Mouse (Mus musculus): Measurements from ENCODE around the gene D630045J12Rik. TPM values are rescaled to one million over a fixed set of nuclear protein-coding genes. Genes with fewer than 3 reads are reported as not detected.
A peak's percentile ranks its signal among the peaks of the same experiment; 100 is the strongest.

The D630045J12Rik gene
- polyA plus RNA-seq, 1 experiment from 2014 or later = 10.4 TPM

GRCm38 (mm10) chr6:38157925-38158324 is 95.9 kb downstream of the D630045J12Rik start:
- Histone ChIP-seq H3K4me1 (ENCODE audit: control insufficient read depth, insufficient read depth, low read depth, low read length) (peaks cover 6% of the 10 kb centered on the region), H3K4me2 (ENCODE audit: low read length) (no peak overlapping the region), H3K9ac (ENCODE audit: low read depth, low read length) (no peak overlapping the region), H3K27me3 (replicated peaks; ENCODE audit: control insufficient read depth, insufficient read depth, low read length) (no peaks in the 10 kb centered on the region), H3K27ac (ENCODE audit: low read depth, low read length) (no peak overlapping the region), H3K9me3 (ENCODE audit: control insufficient read depth, low read length) (no peaks in the 10 kb centered on the region), H3K4me3 (ENCODE audit: low read length) (no peak overlapping the region), H3K36me3 (ENCODE audit: control insufficient read depth, insufficient read depth, low read length) (peaks cover 8% of the 10 kb centered on the region; the same call in 1 of the 2 replicates)
- WGBS = 42% methylated on average over 16 of the region's 16 CpGs
- ATAC-seq = no peak

- H3K4me2 ChIP-seq (ENCODE audit: low read length) = no peak overlapping the region
- H3K4me1 ChIP-seq (ENCODE audit: control insufficient read depth, insufficient read depth, low read depth, low read length) = peaks cover 4% of the 10 kb centered on the region
- no peak for ATAC-seq
- H3K4me3 ChIP-seq (ENCODE audit: low read length) = no peak overlapping the region
- no peaks in the 10 kb centered on the region for H3K9me3 ChIP-seq (ENCODE audit: control insufficient read depth, low read length)
- H3K27me3 ChIP-seq (replicated peaks; ENCODE audit: control insufficient read depth, insufficient read depth, low read length) = no peaks in the 10 kb centered on the region
- WGBS = 91% methylated on average over 5 of the region's 5 CpGs
- no peak overlapping the region for H3K27ac ChIP-seq (ENCODE audit: low read depth, low read length)
- H3K36me3 ChIP-seq (ENCODE audit: control insufficient read depth, insufficient read depth, low read length) = peaks cover 8% of the 10 kb centered on the region; the same call in 1 of the 2 replicates
- no peak overlapping the region for H3K9ac ChIP-seq (ENCODE audit: low read depth, low read length)
Observed at GRCm38 (mm10) chr6:38156204-38156603, 97.6 kb downstream of the D630045J12Rik start.

GRCm38 (mm10) chr6:38152305-38152704 is 101.5 kb downstream of the D630045J12Rik start:
- ATAC-seq = no peak
- no peaks in the 10 kb centered on the region for H3K9me3 ChIP-seq (ENCODE audit: control insufficient read depth, low read length)
- no peak overlapping the region for H3K4me2 ChIP-seq (ENCODE audit: low read length)
- H3K27me3 ChIP-seq (replicated peaks; ENCODE audit: control insufficient read depth, insufficient read depth, low read length) = no peaks in the 10 kb centered on the region
- H3K27ac ChIP-seq (ENCODE audit: low read depth, low read length) = no peak overlapping the region
- no peaks in the 10 kb centered on the region for H3K4me1 ChIP-seq (ENCODE audit: control insufficient read depth, insufficient read depth, low read depth, low read length)
- 91% methylated on average over 11 of the region's 11 CpGs for WGBS
- H3K36me3 ChIP-seq (ENCODE audit: control insufficient read depth, insufficient read depth, low read length) = peaks cover 21% of the 10 kb centered on the region; the same call in 1 of the 2 replicates
- H3K4me3 ChIP-seq (ENCODE audit: low read length) = no peak overlapping the region
- H3K9ac ChIP-seq (ENCODE audit: low read depth, low read length) = no peak overlapping the region

- H3K9me3 ChIP-seq (ENCODE audit: control insufficient read depth, low read length) = no peaks in the 10 kb centered on the region
- H3K4me1 ChIP-seq (ENCODE audit: control insufficient read depth, insufficient read depth, low read depth, low read length) = no peaks in the 10 kb centered on the region
- 85% methylated on average over 19 of the region's 19 CpGs for WGBS
- H3K27me3 ChIP-seq (replicated peaks; ENCODE audit: control insufficient read depth, insufficient read depth, low read length) = no peaks in the 10 kb centered on the region
- H3K4me2 ChIP-seq (ENCODE audit: low read length) = no peak overlapping the region
- H3K9ac ChIP-seq (ENCODE audit: low read depth, low read length) = no peak overlapping the region
- peaks cover 24% of the 10 kb centered on the region for H3K36me3 ChIP-seq (ENCODE audit: control insufficient read depth, insufficient read depth, low read length)
- no peak overlapping the region for H3K27ac ChIP-seq (ENCODE audit: low read depth, low read length)
- ATAC-seq = no peak
- no peak overlapping the region for H3K4me3 ChIP-seq (ENCODE audit: low read length)
Observed at GRCm38 (mm10) chr6:38149483-38149882, 104.3 kb downstream of the D630045J12Rik start.

GRCm38 (mm10) chr6:38148626-38149025 is 105.2 kb downstream of the D630045J12Rik start:
- 0 out of 2 replicates have a peak, but pooled peaks have one; percentile 21 for ATAC-seq
- Histone ChIP-seq H3K4me3 (ENCODE audit: low read length) (no peak overlapping the region), H3K9ac (ENCODE audit: low read depth, low read length) (no peak overlapping the region), H3K27ac (ENCODE audit: low read depth, low read length) (no peak overlapping the region), H3K36me3 (ENCODE audit: control insufficient read depth, insufficient read depth, low read length) (peaks cover 24% of the 10 kb centered on the region), H3K9me3 (ENCODE audit: control insufficient read depth, low read length) (no peaks in the 10 kb centered on the region), H3K4me2 (ENCODE audit: low read length) (no peak overlapping the region), H3K4me1 (ENCODE audit: control insufficient read depth, insufficient read depth, low read depth, low read length) (no peaks in the 10 kb centered on the region), H3K27me3 (replicated peaks; ENCODE audit: control insufficient read depth, insufficient read depth, low read length) (no peaks in the 10 kb centered on the region)
- WGBS = 85% methylated on average over 10 of the region's 10 CpGs

GRCm38 (mm10) chr6:38147301-38147700 is 106.5 kb downstream of the D630045J12Rik start:
- H3K4me2 ChIP-seq (ENCODE audit: low read length) = no peak overlapping the region
- no peak overlapping the region for H3K27ac ChIP-seq (ENCODE audit: low read depth, low read length)
- H3K36me3 ChIP-seq (ENCODE audit: control insufficient read depth, insufficient read depth, low read length) = peaks cover 28% of the 10 kb centered on the region
- H3K9me3 ChIP-seq (ENCODE audit: control insufficient read depth, low read length) = no peaks in the 10 kb centered on the region
- no peaks in the 10 kb centered on the region for H3K4me1 ChIP-seq (ENCODE audit: control insufficient read depth, insufficient read depth, low read depth, low read length)
- 75% methylated on average over 5 of the region's 5 CpGs for WGBS
- no peak overlapping the region for H3K9ac ChIP-seq (ENCODE audit: low read depth, low read length)
- no peak for ATAC-seq
- H3K4me3 ChIP-seq (ENCODE audit: low read length) = no peak overlapping the region
- H3K27me3 ChIP-seq (replicated peaks; ENCODE audit: control insufficient read depth, insufficient read depth, low read length) = no peaks in the 10 kb centered on the region

GRCm38 (mm10) chr6:38145463-38146065 is 108.2 kb downstream of the D630045J12Rik start:
- no peak overlapping the region for H3K27ac ChIP-seq (ENCODE audit: low read depth, low read length)
- ATAC-seq = no peak
- no peak overlapping the region for H3K4me3 ChIP-seq (ENCODE audit: low read length)
- no peaks in the 10 kb centered on the region for H3K27me3 ChIP-seq (replicated peaks; ENCODE audit: control insufficient read depth, insufficient read depth, low read length)
- H3K9ac ChIP-seq (ENCODE audit: low read depth, low read length) = no peak overlapping the region
- WGBS = 68% methylated on average over 8 of the region's 8 CpGs
- peaks cover 30% of the 10 kb centered on the region for H3K36me3 ChIP-seq (ENCODE audit: control insufficient read depth, insufficient read depth, low read length)
- no peaks in the 10 kb centered on the region for H3K9me3 ChIP-seq (ENCODE audit: control insufficient read depth, low read length)
- no peak overlapping the region for H3K4me2 ChIP-seq (ENCODE audit: low read length)
- no peaks in the 10 kb centered on the region for H3K4me1 ChIP-seq (ENCODE audit: control insufficient read depth, insufficient read depth, low read depth, low read length)

GRCm38 (mm10) chr6:38144161-38144998 is 109.4 kb downstream of the D630045J12Rik start:
- Histone ChIP-seq H3K9ac (ENCODE audit: low read depth, low read length) (no peak overlapping the region), H3K4me1 (ENCODE audit: control insufficient read depth, insufficient read depth, low read depth, low read length) (no peaks in the 10 kb centered on the region), H3K4me2 (ENCODE audit: low read length) (no peak overlapping the region), H3K9me3 (ENCODE audit: control insufficient read depth, low read length) (no peaks in the 10 kb centered on the region), H3K27me3 (replicated peaks; ENCODE audit: control insufficient read depth, insufficient read depth, low read length) (no peaks in the 10 kb centered on the region), H3K4me3 (ENCODE audit: low read length) (no peak overlapping the region), H3K27ac (ENCODE audit: low read depth, low read length) (peak overlapping the region; percentile 54; the same call in 1 of the 2 replicates), H3K36me3 (ENCODE audit: control insufficient read depth, insufficient read depth, low read length) (peaks cover 30% of the 10 kb centered on the region)
- no peak for ATAC-seq
- WGBS = 61% methylated on average over 9 of the region's 9 CpGs

GRCm38 (mm10) chr6:38140402-38140801 is 113.4 kb downstream of the D630045J12Rik start:
- ATAC-seq = no peak
- Histone ChIP-seq H3K4me3 (ENCODE audit: low read length) (no peak overlapping the region), H3K9me3 (ENCODE audit: control insufficient read depth, low read length) (no peaks in the 10 kb centered on the region), H3K36me3 (ENCODE audit: control insufficient read depth, insufficient read depth, low read length) (peaks cover 19% of the 10 kb centered on the region; the same call in 1 of the 2 replicates), H3K27me3 (replicated peaks; ENCODE audit: control insufficient read depth, insufficient read depth, low read length) (no peaks in the 10 kb centered on the region), H3K27ac (ENCODE audit: low read depth, low read length) (no peak overlapping the region), H3K4me1 (ENCODE audit: control insufficient read depth, insufficient read depth, low read depth, low read length) (no peaks in the 10 kb centered on the region), H3K9ac (ENCODE audit: low read depth, low read length) (no peak overlapping the region), H3K4me2 (ENCODE audit: low read length) (no peak overlapping the region)
- 96% methylated on average over 9 of the region's 9 CpGs for WGBS

Measured in hindbrain, embryonic 16.5 days (tissue).